9 mouse cellular contexts compared by ENCODE assay signal in genomic region chr5:148794465-148794864, GRCm38 (mm10).
DNase-seq lines count a peak whose midpoint lies in the region; ATAC-seq and TF ChIP-seq lines count a peak whose summit lies in the region.
"Had no signal": no experiment of that assay in that cellular context is flagged by ENCODE, and none has a peak within 500 bp of the region (broad histone marks: within the 10 kb centered on the region; RNA-seq: fewer than 3 reads in every experiment).

No protein-coding gene starts in this region.

- no peaks in the 10 kb centered on the region for H3K9me3 ChIP-seq in hindbrain, embryonic 10.5 days
- H3K9me3 ChIP-seq in hindbrain, embryonic 16.5 days (ENCODE audit: control insufficient read depth, low read length) = no peaks in the 10 kb centered on the region
- H3K9me3 ChIP-seq in neural tube, embryonic 11.5 days (ENCODE audit: control insufficient read depth, low read length) = no peaks in the 10 kb centered on the region
- no peaks in the 10 kb centered on the region for H3K9me3 ChIP-seq in stomach, postnatal 0 days (ENCODE audit: control insufficient read depth, low read length)
- H3K9me3 ChIP-seq: hindbrain, embryonic 15.5 days had no signal

- peaks cover 4% of the 10 kb centered on the region; the same call in 1 of the 2 replicates for H3K27me3 ChIP-seq in hindbrain, embryonic 10.5 days (ENCODE audit: insufficient read depth, poor library complexity, severe bottlenecking)
- no peaks in the 10 kb centered on the region for H3K27me3 ChIP-seq in hindbrain, embryonic 16.5 days (replicated peaks; ENCODE audit: control insufficient read depth, insufficient read depth, low read length)
- no peaks in the 10 kb centered on the region for H3K27me3 ChIP-seq in cerebellum, adult 2 months (ENCODE audit: control insufficient read depth, insufficient read depth, low read length)
- no peaks in the 10 kb centered on the region for H3K27me3 ChIP-seq in kidney, adult 2 months (replicated peaks; ENCODE audit: control insufficient read depth, insufficient read depth, low read length)
- H3K27me3 ChIP-seq in liver, adult 2 months (ENCODE audit: control insufficient read depth, insufficient read depth, low read length) = no peaks in the 10 kb centered on the region
- H3K27me3 ChIP-seq in neural tube, embryonic 11.5 days (ENCODE audit: control insufficient read depth, insufficient read depth, low read length) = no peaks in the 10 kb centered on the region
- H3K27me3 ChIP-seq in stomach, postnatal 0 days (ENCODE audit: control insufficient read depth, insufficient read depth, low read length) = no peaks in the 10 kb centered on the region
- H3K27me3 ChIP-seq: hindbrain, embryonic 15.5 days had no signal

- H3K4me3 ChIP-seq in hindbrain, embryonic 10.5 days = no peak overlapping the region
- H3K4me3 ChIP-seq in hindbrain, embryonic 16.5 days (ENCODE audit: low read length) = no peak overlapping the region
- no peak overlapping the region for H3K4me3 ChIP-seq in cerebellum, adult 2 months (replicated peaks; ENCODE audit: insufficient read depth, low read depth, low read length)
- no peak overlapping the region for H3K4me3 ChIP-seq in kidney, adult 2 months (ENCODE audit: insufficient read depth, low read depth, low read length)
- H3K4me3 ChIP-seq in liver, adult 2 months (ENCODE audit: insufficient read depth, low read depth, low read length) = peak overlapping the region; percentile 12; the same call in 1 of the 2 replicates
- no peak overlapping the region for H3K4me3 ChIP-seq in neural tube, embryonic 11.5 days (ENCODE audit: low read depth, low read length)
- no peak overlapping the region for H3K4me3 ChIP-seq in stomach, postnatal 0 days (ENCODE audit: low read depth, low read length)
- H3K4me3 ChIP-seq: hindbrain, embryonic 15.5 days had no signal

- no peak overlapping the region for H3K4me2 ChIP-seq in hindbrain, embryonic 16.5 days (ENCODE audit: low read length)
- H3K4me2 ChIP-seq in neural tube, embryonic 11.5 days (ENCODE audit: low read depth) = no peak overlapping the region
- no peak overlapping the region for H3K4me2 ChIP-seq in stomach, postnatal 0 days (replicated peaks; ENCODE audit: low read depth)
- H3K4me2 ChIP-seq: hindbrain, embryonic 15.5 days had no signal

- TF ChIP-seq POLR2A in cerebellum, adult 2 months (IDR thresholded peaks at IDR 0.05; ENCODE audit: borderline replicate concordance, insufficient read depth, low read length) = no peak
- TF ChIP-seq POLR2A in kidney, adult 2 months (IDR thresholded peaks at IDR 0.05; ENCODE audit: low read depth, low read length) = no peak
- no peak for TF ChIP-seq POLR2A in liver, adult 2 months (IDR thresholded peaks at IDR 0.05; ENCODE audit: extremely low read depth, insufficient read depth, low read length)

- TF ChIP-seq CTCF in cerebellum, adult 2 months (IDR thresholded peaks at IDR 0.05; ENCODE audit: borderline replicate concordance, insufficient read depth, low read depth, low read length) = peak; percentile 71
- peak; percentile 74 for TF ChIP-seq CTCF in kidney, adult 2 months (conservative IDR thresholded peaks at IDR 0.05; ENCODE audit: insufficient read depth, insufficient read length, low read depth, low read length)
- peak; percentile 86 for TF ChIP-seq CTCF in liver, adult 2 months (IDR thresholded peaks at IDR 0.05; ENCODE audit: low read depth, low read length)
- TF ChIP-seq CTCF in stomach, postnatal 0 days (IDR thresholded peaks at IDR 0.05; ENCODE audit: low read depth) = peak; percentile 89

- H3K27ac ChIP-seq in hindbrain, embryonic 10.5 days = no peak overlapping the region
- no peak overlapping the region for H3K27ac ChIP-seq in hindbrain, embryonic 16.5 days (ENCODE audit: low read depth, low read length)
- no peak overlapping the region for H3K27ac ChIP-seq in cerebellum, adult 2 months (ENCODE audit: insufficient read depth, low read length)
- no peak overlapping the region for H3K27ac ChIP-seq in kidney, adult 2 months (ENCODE audit: insufficient read depth, low read depth, low read length)
- no peak overlapping the region for H3K27ac ChIP-seq in liver, adult 2 months (replicated peaks; ENCODE audit: insufficient read depth, low read depth, low read length)
- H3K27ac ChIP-seq in neural tube, embryonic 11.5 days (ENCODE audit: low read depth, low read length) = no peak overlapping the region
- no peak overlapping the region for H3K27ac ChIP-seq in stomach, postnatal 0 days (replicated peaks)
- H3K27ac ChIP-seq: hindbrain, embryonic 15.5 days had no signal

- TF ChIP-seq EP300 in stomach, postnatal 0 days (optimal IDR thresholded peaks at IDR 0.05) = no peak

- ATAC-seq in hindbrain, embryonic 16.5 days = no peak
- ATAC-seq in neural tube, embryonic 11.5 days (ENCODE audit: insufficient read depth, low FRiP score, low TSS enrichment) = peak; percentile 51; the same call in 1 of the 2 replicates
- peak; percentile 65 for ATAC-seq in stomach, postnatal 0 days (ENCODE audit: low FRiP score, low TSS enrichment)

- peak; percentile 72 for DNase-seq in hindbrain, embryonic 10.5 days (ENCODE audit: low spot score)
- peak; percentile 64 to 77 for DNase-seq in cerebellum, adult 2 months
- peak; percentile 66 for DNase-seq in gastrocnemius, postnatal 14 days
- DNase-seq in kidney, adult 2 months = peak; percentile 82
- DNase-seq in liver, adult 2 months (ENCODE audit: extremely low read depth, low read depth, low spot score) = peak; percentile 60
- peak; percentile 69 for DNase-seq in neural tube, embryonic 11.5 days (ENCODE audit: low spot score)
- DNase-seq in stomach, postnatal 0 days (ENCODE audit: low spot score) = peak; percentile 86

- H3K36me3 ChIP-seq in hindbrain, embryonic 10.5 days = no peaks in the 10 kb centered on the region
- no peaks in the 10 kb centered on the region for H3K36me3 ChIP-seq in hindbrain, embryonic 16.5 days (ENCODE audit: control insufficient read depth, insufficient read depth, low read length)
- H3K36me3 ChIP-seq in kidney, adult 2 months (ENCODE audit: control insufficient read depth, insufficient read depth, low read length) = no peaks in the 10 kb centered on the region
- no peaks in the 10 kb centered on the region for H3K36me3 ChIP-seq in liver, adult 2 months (ENCODE audit: control insufficient read depth, insufficient read depth, low read length)
- H3K36me3 ChIP-seq in neural tube, embryonic 11.5 days (ENCODE audit: control insufficient read depth, insufficient read depth, low read length) = no peaks in the 10 kb centered on the region
- H3K36me3 ChIP-seq in stomach, postnatal 0 days (ENCODE audit: control insufficient read depth, insufficient read depth, low read length) = no peaks in the 10 kb centered on the region
- H3K36me3 ChIP-seq: hindbrain, embryonic 15.5 days had no signal

- 40% methylated on average over 15 of the region's 15 CpGs for WGBS in hindbrain, embryonic 10.5 days
- 34% methylated on average over 15 of the region's 15 CpGs for WGBS in hindbrain, embryonic 16.5 days
- WGBS in cerebellum, adult 2 months = 18% methylated on average over 15 of the region's 15 CpGs
- WGBS in kidney, adult 2 months = 45% methylated on average over 15 of the region's 15 CpGs
- 28% methylated on average over 15 of the region's 15 CpGs for WGBS in liver, adult 2 months
- 42% methylated on average over 15 of the region's 15 CpGs for WGBS in neural tube, embryonic 11.5 days
- WGBS in stomach, postnatal 0 days = 30% methylated on average over 15 of the region's 15 CpGs

- H3K9ac ChIP-seq in hindbrain, embryonic 16.5 days (ENCODE audit: low read depth, low read length) = no peak overlapping the region
- no peak overlapping the region for H3K9ac ChIP-seq in liver, adult 2 months (ENCODE audit: low read depth, low read length)
- H3K9ac ChIP-seq in neural tube, embryonic 11.5 days (ENCODE audit: low read length) = no peak overlapping the region; the same call in 1 of the 2 replicates
- H3K9ac ChIP-seq in stomach, postnatal 0 days (ENCODE audit: low read length) = no peak overlapping the region
- H3K9ac ChIP-seq: hindbrain, embryonic 15.5 days had no signal

- peaks cover 39% of the 10 kb centered on the region for H3K4me1 ChIP-seq in hindbrain, embryonic 10.5 days (replicated peaks)
- no peaks in the 10 kb centered on the region for H3K4me1 ChIP-seq in hindbrain, embryonic 16.5 days (ENCODE audit: control insufficient read depth, insufficient read depth, low read depth, low read length)
- no peaks in the 10 kb centered on the region for H3K4me1 ChIP-seq in cerebellum, adult 2 months (ENCODE audit: control insufficient read depth, insufficient read depth, low read length)
- peaks cover 13% of the 10 kb centered on the region for H3K4me1 ChIP-seq in kidney, adult 2 months (ENCODE audit: control insufficient read depth, insufficient read depth, low read length)
- peaks cover 4% of the 10 kb centered on the region for H3K4me1 ChIP-seq in liver, adult 2 months (ENCODE audit: control insufficient read depth, insufficient read depth, low read length)
- H3K4me1 ChIP-seq in neural tube, embryonic 11.5 days (ENCODE audit: control insufficient read depth, insufficient read depth, low read length) = no peaks in the 10 kb centered on the region
- H3K4me1 ChIP-seq in stomach, postnatal 0 days (replicated peaks; ENCODE audit: control insufficient read depth, insufficient read depth) = no peaks in the 10 kb centered on the region

- H3K79me2 ChIP-seq in liver, adult 2 months (ENCODE audit: control insufficient read depth, insufficient read depth, low read length) = no peaks in the 10 kb centered on the region

- intact Hi-C loops in gastrocnemius, postnatal 14 days (cut with DNase I; ENCODE audit: low total_unique reads) = loop anchor here (5.0 to 10.0 kb wide), 3 partner anchors 240 to 462 kb away; partner anchors contain the start of gene Ubl3
